Mouse (Mus musculus): Measurements from ENCODE around the gene Dtd2.

DNA sequence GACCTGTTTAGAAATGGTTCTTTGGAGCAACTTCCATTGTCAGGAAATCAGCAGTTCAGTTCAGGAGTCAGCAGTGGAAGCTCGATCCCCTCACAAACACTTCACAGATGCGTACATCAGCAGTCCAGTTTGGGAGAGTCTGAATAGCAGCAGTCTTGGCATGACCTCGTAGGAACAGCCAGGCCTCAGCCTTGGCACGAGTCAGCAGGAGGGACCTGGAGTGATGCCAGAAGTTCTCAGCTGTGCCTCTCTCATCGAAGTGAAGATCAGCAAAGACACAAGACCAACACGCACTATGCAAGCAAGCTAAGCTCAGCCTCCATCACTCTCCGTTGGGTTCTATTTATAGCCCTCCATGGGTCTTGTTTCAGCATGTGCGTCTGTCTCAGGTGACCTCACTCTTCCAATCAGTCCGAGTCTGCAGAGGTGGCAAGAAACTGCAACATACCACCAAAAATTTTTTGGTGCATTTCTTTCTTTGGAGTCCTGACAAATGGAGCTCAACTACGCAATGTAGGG is 36.6 kb upstream of the Dtd2 start:
- TF ChIP-seq CTCF (IDR thresholded peaks at IDR 0.05; ENCODE audit: low read depth) (no peak), EP300 (IDR thresholded peaks at IDR 0.05; ENCODE audit: low read depth) (no peak)
